Mouse (Mus musculus): ENCODE measurements at regions not wholly inside any gene's neighbourhood (a gene's known extent, or its start where the extent isn't known, plus 50 kb on each side); places are given as distances from the start of the nearest gene placed in this dataset.

- no peak for ATAC-seq (ENCODE audit: low FRiP score)
- Histone ChIP-seq H3K27ac (no peak overlapping the region), H3K27me3 (no peaks in the 10 kb centered on the region; the same call in 1 of the 2 replicates), H3K4me2 (no peak overlapping the region), H3K9me3 (no peaks in the 10 kb centered on the region), H3K4me3 (replicated peaks) (no peak overlapping the region), H3K4me1 (no peaks in the 10 kb centered on the region), H3K9ac (no peak overlapping the region), H3K36me3 (replicated peaks) (no peaks in the 10 kb centered on the region)
- WGBS: 73% methylated on average over 6 of the region's 6 CpGs
These were observed 85.1 kb downstream of the Foxa2 start for GRCm38 (mm10) chr2:147961633-147962032.

DNA sequence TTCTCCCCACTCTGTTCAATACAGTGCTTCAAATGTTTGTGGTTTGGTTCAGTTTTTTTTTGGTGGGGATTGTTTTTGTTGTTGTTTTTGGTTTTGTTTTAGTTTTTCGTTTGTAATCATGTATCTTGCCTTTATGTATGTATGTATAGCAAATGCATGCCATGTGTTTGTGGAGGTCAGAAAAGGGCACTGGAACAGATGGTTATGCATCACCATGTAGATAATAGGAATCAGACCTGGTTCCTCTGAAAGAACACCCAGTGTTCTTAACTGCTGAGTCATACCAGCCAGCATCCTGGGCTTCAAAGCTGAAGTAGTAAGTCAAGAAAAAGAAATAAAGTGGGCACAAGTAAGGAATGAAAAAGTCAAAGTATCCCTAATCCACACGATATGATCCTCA lies 92.6 kb downstream of the Foxa2 start:
- no peak overlapping the region for H3K27ac ChIP-seq
- no peaks in the 10 kb centered on the region for H3K36me3 ChIP-seq (replicated peaks)
- no peak overlapping the region for H3K9ac ChIP-seq
- H3K4me1 ChIP-seq: no peaks in the 10 kb centered on the region; the same call in 1 of the 2 replicates
- H3K9me3 ChIP-seq: no peaks in the 10 kb centered on the region
- 77% methylated on average over 2 of the region's 2 CpGs for WGBS
- no peak for ATAC-seq (ENCODE audit: low FRiP score)
- H3K4me3 ChIP-seq (replicated peaks): no peak overlapping the region
- no peak overlapping the region for H3K4me2 ChIP-seq
- H3K27me3 ChIP-seq: no peaks in the 10 kb centered on the region

GRCm38 (mm10) chr2:147951233-147951632 lies 95.5 kb downstream of the Foxa2 start:
- no peak for ATAC-seq (ENCODE audit: low FRiP score)
- no peaks in the 10 kb centered on the region; the same call in 1 of the 2 replicates for H3K4me1 ChIP-seq
- no peaks in the 10 kb centered on the region for H3K36me3 ChIP-seq (replicated peaks)
- WGBS: 84% methylated on average over 5 of the region's 5 CpGs
- no peaks in the 10 kb centered on the region for H3K9me3 ChIP-seq
- H3K27ac ChIP-seq: no peak overlapping the region
- no peak overlapping the region for H3K4me2 ChIP-seq
- H3K9ac ChIP-seq: no peak overlapping the region
- H3K4me3 ChIP-seq (replicated peaks): no peak overlapping the region
- H3K27me3 ChIP-seq: no peaks in the 10 kb centered on the region

- H3K4me1 ChIP-seq: no peaks in the 10 kb centered on the region
- 90% methylated on average over 7 of the region's 7 CpGs for WGBS
- H3K9me3 ChIP-seq: no peaks in the 10 kb centered on the region
- H3K9ac ChIP-seq: no peak overlapping the region
- no peak for ATAC-seq (ENCODE audit: low FRiP score)
- H3K36me3 ChIP-seq (replicated peaks): no peaks in the 10 kb centered on the region
- no peak overlapping the region for H3K4me3 ChIP-seq (replicated peaks)
- H3K27me3 ChIP-seq: no peaks in the 10 kb centered on the region
- H3K27ac ChIP-seq: no peak overlapping the region
- no peak overlapping the region for H3K4me2 ChIP-seq
These were observed 102.4 kb downstream of the Foxa2 start for GRCm38 (mm10) chr2:147944171-147945040.

- Histone ChIP-seq H3K4me2 (no peak overlapping the region), H3K4me3 (replicated peaks) (no peak overlapping the region), H3K4me1 (no peaks in the 10 kb centered on the region), H3K9me3 (no peaks in the 10 kb centered on the region), H3K27me3 (no peaks in the 10 kb centered on the region), H3K36me3 (replicated peaks) (no peaks in the 10 kb centered on the region), H3K9ac (no peak overlapping the region), H3K27ac (no peak overlapping the region)
- no peak for ATAC-seq (ENCODE audit: low FRiP score)
- WGBS: 74% methylated on average over 4 of the region's 4 CpGs
These were observed 104.2 kb downstream of the Foxa2 start for GRCm38 (mm10) chr2:147942591-147942990.

DNA sequence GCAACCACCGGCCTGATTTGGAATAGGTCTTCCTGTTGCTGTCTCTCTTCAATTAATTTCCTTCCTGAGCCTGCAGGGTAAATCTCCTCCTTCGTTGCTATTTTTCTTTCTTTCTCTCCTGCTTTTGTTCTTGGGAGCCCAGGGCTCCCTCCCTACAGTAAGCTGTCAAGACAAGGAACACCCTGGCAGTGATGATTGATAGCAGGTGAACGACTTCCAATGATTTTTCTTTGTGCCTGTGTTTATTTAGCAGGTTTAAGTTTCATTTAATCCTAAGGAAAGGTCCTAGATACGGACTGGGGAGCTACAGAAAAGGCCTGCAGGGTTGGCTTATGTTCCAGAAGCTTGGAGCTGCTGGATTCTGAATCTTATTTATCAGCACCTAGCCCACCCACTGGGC lies 105.5 kb downstream of the Foxa2 start:
- H3K4me2 ChIP-seq: no peak overlapping the region
- H3K27me3 ChIP-seq: no peaks in the 10 kb centered on the region
- H3K4me3 ChIP-seq (replicated peaks): no peak overlapping the region
- WGBS: 23% methylated on average over 4 of the region's 4 CpGs
- H3K9me3 ChIP-seq: no peaks in the 10 kb centered on the region
- ATAC-seq (ENCODE audit: low FRiP score): no peak
- H3K9ac ChIP-seq: no peak overlapping the region
- H3K27ac ChIP-seq: no peak overlapping the region
- no peaks in the 10 kb centered on the region for H3K36me3 ChIP-seq (replicated peaks)
- H3K4me1 ChIP-seq: no peaks in the 10 kb centered on the region

DNA sequence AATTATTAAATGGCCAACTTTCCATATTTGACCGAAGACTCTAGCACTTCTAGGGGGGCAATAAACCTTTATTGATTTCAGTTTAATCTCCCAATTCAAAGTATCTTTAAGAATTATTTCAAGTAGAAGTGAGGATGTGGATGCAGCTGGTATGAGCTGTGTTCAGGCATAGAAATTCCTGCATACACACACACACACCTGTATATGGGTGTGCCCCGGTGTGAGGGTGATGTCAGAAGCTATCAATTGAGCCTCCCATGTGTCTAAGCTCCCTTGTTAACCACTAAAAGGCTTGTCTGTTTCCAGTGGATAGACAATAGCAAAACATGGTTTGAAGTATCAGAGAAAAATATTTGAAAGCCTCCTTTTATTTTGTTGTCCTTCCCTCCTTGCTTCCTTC lies 114.3 kb downstream of the Foxa2 start:
- no peaks in the 10 kb centered on the region for H3K27me3 ChIP-seq
- no peaks in the 10 kb centered on the region for H3K4me1 ChIP-seq
- no peak overlapping the region for H3K4me2 ChIP-seq
- H3K4me3 ChIP-seq (replicated peaks): no peak overlapping the region
- 95% methylated on average over 2 of the region's 2 CpGs for WGBS
- no peak overlapping the region for H3K27ac ChIP-seq
- H3K9ac ChIP-seq: no peak overlapping the region
- no peak for ATAC-seq (ENCODE audit: low FRiP score)
- H3K36me3 ChIP-seq (replicated peaks): no peaks in the 10 kb centered on the region
- H3K9me3 ChIP-seq: no peaks in the 10 kb centered on the region

DNA sequence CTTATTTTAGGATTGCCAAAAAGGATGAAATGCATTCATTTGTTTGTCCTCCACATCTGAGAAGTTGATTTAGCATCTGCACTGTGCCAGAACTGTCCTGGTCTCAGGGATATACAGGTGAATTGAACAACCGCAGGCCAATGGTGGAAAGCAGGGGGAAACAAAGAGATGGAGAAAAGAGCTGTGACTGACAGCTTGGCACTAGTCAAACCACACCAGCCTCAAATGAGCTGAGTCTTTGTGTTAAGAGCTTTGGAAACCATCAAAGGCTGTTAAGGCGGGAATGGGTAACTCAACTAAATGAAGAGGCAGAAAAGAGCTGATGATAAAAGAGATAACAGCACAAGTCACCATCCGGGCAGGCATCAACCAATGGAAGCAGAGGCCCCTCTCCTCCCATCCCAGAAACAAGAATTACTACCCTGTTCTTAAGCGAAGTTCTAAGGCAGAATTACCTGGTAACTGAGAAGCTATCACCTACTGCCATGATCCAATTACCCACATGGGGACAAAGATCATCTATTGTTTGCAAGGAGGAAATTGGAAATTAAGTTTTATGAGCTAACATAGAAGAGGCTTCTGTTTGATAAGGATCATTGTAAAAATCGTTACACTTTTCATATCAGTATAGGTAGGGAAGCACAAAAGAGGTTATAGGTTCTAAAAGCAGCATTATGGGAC lies 117.6 kb downstream of the Foxa2 start:
- no peak for ATAC-seq (ENCODE audit: low FRiP score)
- H3K4me3 ChIP-seq (replicated peaks): no peak overlapping the region
- H3K4me2 ChIP-seq: no peak overlapping the region
- H3K27ac ChIP-seq: no peak overlapping the region
- no peaks in the 10 kb centered on the region for H3K4me1 ChIP-seq
- H3K36me3 ChIP-seq (replicated peaks): no peaks in the 10 kb centered on the region
- no peak overlapping the region for H3K9ac ChIP-seq
- H3K27me3 ChIP-seq: no peaks in the 10 kb centered on the region
- no peaks in the 10 kb centered on the region for H3K9me3 ChIP-seq
- WGBS: 63% methylated on average over 5 of the region's 5 CpGs

DNA sequence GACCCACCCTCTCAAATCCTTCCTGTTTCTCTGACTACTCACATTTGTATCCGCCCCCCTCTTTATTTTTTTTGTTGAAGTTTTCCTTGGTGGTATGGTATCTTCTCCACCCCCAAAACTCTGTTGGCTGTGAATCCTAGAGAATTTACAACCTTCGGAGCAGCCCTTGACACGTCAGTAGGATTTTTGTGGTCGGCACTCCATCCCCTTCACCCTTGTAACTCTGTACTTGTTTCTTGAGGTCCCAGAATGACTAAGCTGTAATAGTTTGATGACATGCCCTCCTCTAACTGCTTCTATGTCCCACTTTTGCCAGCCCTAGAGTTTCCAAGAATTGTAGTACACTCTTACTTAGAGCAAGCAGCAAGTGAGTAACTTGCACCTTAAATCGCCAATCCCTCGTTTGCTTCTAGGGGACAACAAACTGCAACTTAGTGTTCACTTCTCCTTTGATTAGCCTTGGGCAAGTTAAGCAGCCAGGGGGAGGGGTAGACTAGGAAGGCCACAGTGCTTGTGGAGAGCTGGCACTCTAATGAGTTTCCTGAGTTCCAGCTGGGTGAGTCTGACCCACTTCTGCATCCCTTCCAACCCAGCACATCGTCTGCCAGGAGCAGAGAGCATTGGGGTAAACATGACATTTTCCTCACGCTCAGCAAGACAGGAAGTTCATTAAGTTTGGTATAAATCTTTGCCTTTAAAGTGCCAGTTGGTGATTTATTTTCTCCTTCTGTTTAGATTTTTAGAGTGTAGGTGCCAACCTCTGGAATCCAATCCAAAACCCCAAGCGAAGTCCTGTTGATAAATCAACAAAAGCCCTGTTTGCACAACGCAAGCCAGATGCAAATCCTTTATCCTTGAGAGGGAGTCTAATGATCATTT lies 118.7 kb downstream of the Foxa2 start:
- H3K9me3 ChIP-seq: no peaks in the 10 kb centered on the region
- no peak overlapping the region for H3K27ac ChIP-seq
- no peak overlapping the region for H3K9ac ChIP-seq
- no peak overlapping the region for H3K4me2 ChIP-seq
- no peaks in the 10 kb centered on the region for H3K36me3 ChIP-seq (replicated peaks)
- 65% methylated on average over 10 of the region's 10 CpGs for WGBS
- no peak overlapping the region for H3K4me3 ChIP-seq (replicated peaks)
- no peaks in the 10 kb centered on the region for H3K4me1 ChIP-seq
- no peaks in the 10 kb centered on the region for H3K27me3 ChIP-seq
- ATAC-seq (ENCODE audit: low FRiP score): no peak

- H3K36me3 ChIP-seq (replicated peaks): no peaks in the 10 kb centered on the region
- WGBS: 90% methylated on average over 3 of the region's 3 CpGs
- no peak overlapping the region for H3K4me3 ChIP-seq (replicated peaks)
- no peak for ATAC-seq (ENCODE audit: low FRiP score)
- no peak overlapping the region for H3K9ac ChIP-seq
- H3K9me3 ChIP-seq: no peaks in the 10 kb centered on the region
- no peaks in the 10 kb centered on the region for H3K4me1 ChIP-seq
- H3K27ac ChIP-seq: no peak overlapping the region
- H3K27me3 ChIP-seq: no peaks in the 10 kb centered on the region
- no peak overlapping the region for H3K4me2 ChIP-seq
These were observed 119.9 kb downstream of the Foxa2 start for GRCm38 (mm10) chr2:147926861-147927260.

DNA sequence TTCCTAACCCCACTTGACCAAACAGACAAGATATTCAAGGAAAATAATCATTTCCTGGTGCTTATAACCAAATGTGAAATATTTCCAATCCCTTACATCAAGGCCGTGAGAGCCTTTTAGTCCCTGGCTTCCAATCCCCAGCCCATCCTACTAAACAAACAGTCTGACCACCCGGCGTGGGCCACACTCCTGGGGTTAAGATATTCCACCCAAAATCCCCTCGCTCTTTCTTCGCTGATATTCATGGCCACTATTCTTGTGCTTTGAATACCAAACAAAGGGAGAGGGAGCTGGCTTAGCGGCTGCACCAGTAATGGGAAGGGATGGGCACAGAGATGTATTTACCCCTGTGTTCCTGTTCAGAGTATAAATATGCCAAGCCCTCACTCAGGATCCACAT lies 139.4 kb downstream of the Foxa2 start:
- H3K4me2 ChIP-seq: no peak overlapping the region
- WGBS: 18% methylated on average over 6 of the region's 6 CpGs
- peaks cover 25% of the 10 kb centered on the region for H3K4me1 ChIP-seq
- no peak for ATAC-seq (ENCODE audit: low FRiP score)
- H3K9me3 ChIP-seq: no peaks in the 10 kb centered on the region
- no peak overlapping the region for H3K4me3 ChIP-seq (replicated peaks)
- H3K27me3 ChIP-seq: peaks cover 42% of the 10 kb centered on the region
- no peak overlapping the region for H3K9ac ChIP-seq
- no peaks in the 10 kb centered on the region for H3K36me3 ChIP-seq (replicated peaks)
- H3K27ac ChIP-seq: no peak overlapping the region

All from forebrain, embryonic 12.5 days (tissue).